Mouse (Mus musculus): ENCODE data around the gene H2-D1.

- TF ChIP-seq CTCF (IDR thresholded peaks at IDR 0.05; ENCODE audit: low read depth) (peak; percentile 68), EP300 (optimal IDR thresholded peaks at IDR 0.05) (no peak)
These were observed 16.6 kb upstream of the H2-D1 start for GRCm38 (mm10) chr17:35245731-35246623.

Measured in stomach, postnatal 0 days (tissue).